Comparison of ENCODE assay signal across 11 mouse cellular contexts in the genomic region with DNA sequence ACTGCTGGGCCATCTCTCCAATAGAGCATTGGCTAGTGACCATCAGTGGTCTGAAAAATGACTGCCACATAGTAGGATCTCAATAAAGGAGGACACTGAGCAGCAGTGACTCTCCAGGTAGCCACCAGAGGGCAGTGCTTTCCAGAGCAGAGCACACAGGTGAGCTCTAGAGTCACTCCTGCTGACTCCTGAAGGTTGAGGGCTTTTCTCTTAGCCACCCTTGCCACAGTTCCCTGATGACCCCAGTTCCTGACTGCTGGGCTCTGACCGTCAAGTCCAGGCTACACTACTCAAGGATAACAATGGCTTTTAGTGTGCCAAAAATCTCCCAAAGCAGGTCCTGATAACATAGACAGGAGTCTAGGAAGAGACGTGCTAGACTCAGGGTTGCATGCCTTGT. TPM values are rescaled to one million over a fixed set of nuclear protein-coding genes. Genes with fewer than 3 reads are reported as not detected.
DNase-seq lines count a peak whose midpoint lies in the region; ATAC-seq and TF ChIP-seq lines count a peak whose summit lies in the region.
"Had no signal": no experiment of that assay in that cellular context is flagged by ENCODE, and none has a peak within 500 bp of the region (broad histone marks: within the 10 kb centered on the region; RNA-seq: fewer than 3 reads in every experiment).

No protein-coding gene starts in this region.

- peak; percentile 67 for TF ChIP-seq CTCF in heart, adult 2 months (IDR thresholded peaks at IDR 0.05)
- peak; percentile 62 for TF ChIP-seq CTCF in lung, embryonic 14.5 days (IDR thresholded peaks at IDR 0.05; ENCODE audit: low read depth)
- TF ChIP-seq CTCF in thymus, adult 2 months (IDR thresholded peaks at IDR 0.05; ENCODE audit: borderline replicate concordance, control insufficient read depth, extremely low read depth, insufficient read depth, low read length, poor library complexity), result peak; percentile 67; the same call in 1 of the 2 replicates

- 43% methylated on average over 2 of the region's 2 CpGs for WGBS in heart, adult 2 months
- WGBS in heart, embryonic 12.5 days, result 36% methylated on average over 2 of the region's 2 CpGs
- WGBS in lung, embryonic 14.5 days, result 78% methylated on average over 2 of the region's 2 CpGs
- WGBS in thymus, adult 2 months, result 92% methylated on average over 2 of the region's 2 CpGs
- 84% methylated on average over 2 of the region's 2 CpGs for WGBS in hindbrain, embryonic 16.5 days

- TF ChIP-seq POLR2A in heart, adult 2 months (IDR thresholded peaks at IDR 0.05; ENCODE audit: insufficient read depth, low read depth, low read length), result no peak; the same call in 1 of the 2 replicates
- TF ChIP-seq POLR2A in thymus, adult 2 months (IDR thresholded peaks at IDR 0.05; ENCODE audit: control insufficient read depth, extremely low read depth, insufficient read depth, low read length, poor library complexity), result no peak

- TF ChIP-seq EP300 in heart, adult 2 months (IDR thresholded peaks at IDR 0.05; ENCODE audit: insufficient read depth, low read depth, low read length), result peak; percentile 68; the same call in 1 of the 2 replicates

- peaks cover 11% of the 10 kb centered on the region for H3K4me1 ChIP-seq in heart, adult 2 months (ENCODE audit: control insufficient read depth, insufficient read depth, low read length)
- H3K4me1 ChIP-seq in heart, embryonic 12.5 days (replicated peaks), result peaks cover 77% of the 10 kb centered on the region
- H3K4me1 ChIP-seq in lung, embryonic 14.5 days (ENCODE audit: insufficient read depth), result peaks cover 9% of the 10 kb centered on the region
- peaks cover 36% of the 10 kb centered on the region for H3K4me1 ChIP-seq in thymus, adult 2 months (replicated peaks; ENCODE audit: control insufficient read depth, insufficient read depth, low read length)
- peaks cover 4% of the 10 kb centered on the region for H3K4me1 ChIP-seq in hindbrain, embryonic 16.5 days (ENCODE audit: control insufficient read depth, insufficient read depth, low read depth, low read length)

- no peaks in the 10 kb centered on the region for H3K9me3 ChIP-seq in heart, embryonic 12.5 days (replicated peaks)
- no peaks in the 10 kb centered on the region for H3K9me3 ChIP-seq in lung, embryonic 14.5 days (ENCODE audit: low read depth, low read length)
- no peaks in the 10 kb centered on the region for H3K9me3 ChIP-seq in hindbrain, embryonic 16.5 days (ENCODE audit: control insufficient read depth, low read length)
- H3K9me3 ChIP-seq: forebrain, embryonic 12.5 days; heart, embryonic 13.5 days; midbrain, embryonic 13.5 days had no signal

- H3K79me2 ChIP-seq in heart, adult 2 months (replicated peaks; ENCODE audit: control insufficient read depth, insufficient read depth, low read length), result no peaks in the 10 kb centered on the region

- H3K4me3 ChIP-seq in heart, adult 2 months, result no peak overlapping the region
- H3K4me3 ChIP-seq in heart, embryonic 12.5 days, result no peak overlapping the region
- H3K4me3 ChIP-seq in lung, embryonic 14.5 days (ENCODE audit: low read depth, low read length), result no peak overlapping the region
- no peak overlapping the region for H3K4me3 ChIP-seq in thymus, adult 2 months (ENCODE audit: control insufficient read depth, insufficient read depth, low read length)
- H3K4me3 ChIP-seq in hindbrain, embryonic 16.5 days (ENCODE audit: low read length), result no peak overlapping the region
- H3K4me3 ChIP-seq: forebrain, embryonic 12.5 days; heart, embryonic 13.5 days; midbrain, embryonic 13.5 days had no signal

- no peak for DNase-seq in heart, adult 2 months
- DNase-seq in lung, embryonic 14.5 days, result no peak
- DNase-seq in lung, postnatal 25 days (ENCODE audit: low spot score), result no peak
- no peak for DNase-seq in thymus, adult 2 months
- DNase-seq in layer of hippocampus, postnatal 14 days (ENCODE audit: low spot score in 2 of 2), result no peak

- H3K27ac ChIP-seq in heart, adult 2 months, result peak overlapping the region; percentile 59; the same call in 1 of the 2 replicates
- H3K27ac ChIP-seq in heart, embryonic 12.5 days (ENCODE audit: poor library complexity, severe bottlenecking), result no peak overlapping the region
- H3K27ac ChIP-seq in lung, embryonic 14.5 days (ENCODE audit: low read depth), result no peak overlapping the region
- H3K27ac ChIP-seq in thymus, adult 2 months (ENCODE audit: control insufficient read depth, insufficient read depth, low read length), result no peak overlapping the region
- H3K27ac ChIP-seq in hindbrain, embryonic 16.5 days (ENCODE audit: low read depth, low read length), result no peak overlapping the region

- intact Hi-C loops in heart, adult 2 months (cut with DNase I), result loop anchor here (2.0 kb wide), 1 partner anchor 25 kb away; no protein-coding TSS in a partner anchor

- no peak overlapping the region for H3K4me2 ChIP-seq in heart, embryonic 12.5 days
- no peak overlapping the region for H3K4me2 ChIP-seq in lung, embryonic 14.5 days
- no peak overlapping the region for H3K4me2 ChIP-seq in hindbrain, embryonic 16.5 days (ENCODE audit: low read length)
- H3K4me2 ChIP-seq: forebrain, embryonic 12.5 days; midbrain, embryonic 13.5 days had no signal

- H3K36me3 ChIP-seq in heart, adult 2 months (ENCODE audit: control insufficient read depth, insufficient read depth, low read length), result peaks cover 13% of the 10 kb centered on the region
- peaks cover 38% of the 10 kb centered on the region for H3K36me3 ChIP-seq in heart, embryonic 12.5 days
- no peaks in the 10 kb centered on the region; the same call in 1 of the 2 replicates for H3K36me3 ChIP-seq in lung, embryonic 14.5 days (ENCODE audit: insufficient read depth)
- H3K36me3 ChIP-seq in thymus, adult 2 months (ENCODE audit: control insufficient read depth, insufficient read depth, low read length), result peaks cover 4% of the 10 kb centered on the region
- no peaks in the 10 kb centered on the region; the same call in 1 of the 2 replicates for H3K36me3 ChIP-seq in hindbrain, embryonic 16.5 days (ENCODE audit: control insufficient read depth, insufficient read depth, low read length)
- H3K36me3 ChIP-seq: forebrain, embryonic 12.5 days; midbrain, embryonic 13.5 days had no signal

- ATAC-seq in heart, embryonic 12.5 days (ENCODE audit: insufficient number of reproducible peaks, low FRiP score), result no peak
- no peak for ATAC-seq in lung, embryonic 14.5 days (ENCODE audit: insufficient read depth)
- peak; percentile 52 for ATAC-seq in activated CD4-positive, CD25-positive, alpha-beta regulatory T cell, adult 4 months
- ATAC-seq in hindbrain, embryonic 16.5 days, result no peak
- ATAC-seq: midbrain, embryonic 13.5 days had no signal

- no peak overlapping the region for H3K9ac ChIP-seq in heart, adult 2 months (ENCODE audit: low read depth, low read length)
- H3K9ac ChIP-seq in heart, embryonic 12.5 days, result no peak overlapping the region
- H3K9ac ChIP-seq in lung, embryonic 14.5 days, result no peak overlapping the region
- no peak overlapping the region for H3K9ac ChIP-seq in hindbrain, embryonic 16.5 days (ENCODE audit: low read depth, low read length)
- H3K9ac ChIP-seq: forebrain, embryonic 12.5 days; midbrain, embryonic 13.5 days had no signal

- H3K27me3 ChIP-seq in heart, adult 2 months (ENCODE audit: control insufficient read depth, insufficient read depth, low read length), result no peaks in the 10 kb centered on the region
- H3K27me3 ChIP-seq in heart, embryonic 12.5 days (replicated peaks), result no peaks in the 10 kb centered on the region; the same call in 1 of the 2 replicates
- no peaks in the 10 kb centered on the region for H3K27me3 ChIP-seq in lung, embryonic 14.5 days (ENCODE audit: insufficient read depth, low read length)
- no peaks in the 10 kb centered on the region for H3K27me3 ChIP-seq in thymus, adult 2 months (ENCODE audit: control insufficient read depth, insufficient read depth, low read length)
- no peaks in the 10 kb centered on the region; the same call in 1 of the 2 replicates for H3K27me3 ChIP-seq in hindbrain, embryonic 16.5 days (replicated peaks; ENCODE audit: control insufficient read depth, insufficient read depth, low read length)
- H3K27me3 ChIP-seq: heart, embryonic 13.5 days had no signal

RNA-seq across cellular contexts. Expression of a gene that starts 16.1 kb away (rescaled TPM):
- total RNA-seq in heart, adult 2 months (2021), result 10 to 100 TPM; 21.5 to 27.9 TPM
- 44.4 and 57.0 TPM in 2 replicates for polyA plus RNA-seq in heart, adult 2 months (2012; rRNA removed)
- polyA plus RNA-seq in heart, embryonic 12.5 days (2016; fragmentation: Nextera tagmentation; extraction: Ambion mirVana), result 22.0 and 22.9 TPM in 2 replicates
- polyA plus RNA-seq in lung, embryonic 14.5 days (2014; fragmentation: Nextera tagmentation; extraction: Ambion mirVana), result 14.3 and 17.5 TPM in 2 replicates
- not detected for polyA plus RNA-seq in activated CD4-positive, CD25-positive, alpha-beta regulatory T cell, adult 4 months (2017; shearing (Covaris generic))
- polyA plus RNA-seq in thymus, adult 2 months (2012; rRNA removed), result 276 and 278 TPM in 2 replicates
- total RNA-seq in layer of hippocampus, postnatal 14 days (2021), result 10 to 100 TPM; 39.3 to 40.1 TPM
- polyA plus RNA-seq in hindbrain, embryonic 16.5 days (2015; fragmentation: Nextera tagmentation; extraction: Ambion mirVana), result 17.8 and 18.4 TPM in 2 replicates

RNA-seq across cellular contexts. Expression of a gene that starts 20.5 kb away (rescaled TPM):
- 1 to 10 TPM; 1.1 to 1.2 TPM for total RNA-seq in heart, adult 2 months (2021)
- polyA plus RNA-seq in heart, adult 2 months (2012; rRNA removed), result 2.4 TPM in 2 replicates
- polyA plus RNA-seq in heart, embryonic 12.5 days (2016; fragmentation: Nextera tagmentation; extraction: Ambion mirVana), result 0.14 and 0.15 TPM in 2 replicates
- 0.20 TPM in 1 of 2 replicates, not detected in the other for polyA plus RNA-seq in lung, embryonic 14.5 days (2014; fragmentation: Nextera tagmentation; extraction: Ambion mirVana)
- under 1 TPM in 1 of 2 experiments, not detected in 1; 0.33 TPM for polyA plus RNA-seq in activated CD4-positive, CD25-positive, alpha-beta regulatory T cell, adult 4 months (2017; shearing (Covaris generic))
- 276 and 294 TPM in 2 replicates for polyA plus RNA-seq in thymus, adult 2 months (2012; rRNA removed)
- 1 to 10 TPM in 1 of 2 experiments, under 1 TPM in 1; 0.81 to 1.7 TPM for total RNA-seq in layer of hippocampus, postnatal 14 days (2021)
- polyA plus RNA-seq in hindbrain, embryonic 16.5 days (2015; fragmentation: Nextera tagmentation; extraction: Ambion mirVana), result 0.14 and 0.41 TPM in 2 replicates

RNA-seq across cellular contexts. Expression of a gene that starts 26.6 kb away (rescaled TPM):
- total RNA-seq in heart, adult 2 months (2021), result 10 to 100 TPM; 72.7 to 73.0 TPM
- polyA plus RNA-seq in heart, adult 2 months (2012; rRNA removed), result 82.8 and 85.3 TPM in 2 replicates
- 52.9 and 55.0 TPM in 2 replicates for polyA plus RNA-seq in heart, embryonic 12.5 days (2016; fragmentation: Nextera tagmentation; extraction: Ambion mirVana)
- polyA plus RNA-seq in lung, embryonic 14.5 days (2014; fragmentation: Nextera tagmentation; extraction: Ambion mirVana), result 25.3 and 32.7 TPM in 2 replicates
- 10 to 100 TPM; 23.6 to 29.0 TPM for polyA plus RNA-seq in activated CD4-positive, CD25-positive, alpha-beta regulatory T cell, adult 4 months (2017; shearing (Covaris generic))
- 62.1 and 62.8 TPM in 2 replicates for polyA plus RNA-seq in thymus, adult 2 months (2012; rRNA removed)
- total RNA-seq in layer of hippocampus, postnatal 14 days (2021), result 100 to 1,000 TPM; 131 to 147 TPM
- 118 and 122 TPM in 2 replicates for polyA plus RNA-seq in hindbrain, embryonic 16.5 days (2015; fragmentation: Nextera tagmentation; extraction: Ambion mirVana)

RNA-seq across cellular contexts. Expression of a gene that starts 46.1 kb away (rescaled TPM):
- 10 to 100 TPM; 12.7 to 14.2 TPM for total RNA-seq in heart, adult 2 months (2021)
- polyA plus RNA-seq in heart, adult 2 months (2012; rRNA removed), result 4.4 and 7.4 TPM in 2 replicates
- 21.5 and 23.7 TPM in 2 replicates for polyA plus RNA-seq in heart, embryonic 12.5 days (2016; fragmentation: Nextera tagmentation; extraction: Ambion mirVana)
- 37.8 and 40.7 TPM in 2 replicates for polyA plus RNA-seq in lung, embryonic 14.5 days (2014; fragmentation: Nextera tagmentation; extraction: Ambion mirVana)
- 10 to 100 TPM; 23.4 to 30.7 TPM for polyA plus RNA-seq in activated CD4-positive, CD25-positive, alpha-beta regulatory T cell, adult 4 months (2017; shearing (Covaris generic))
- 5.6 and 6.0 TPM in 2 replicates for polyA plus RNA-seq in thymus, adult 2 months (2012; rRNA removed)
- total RNA-seq in layer of hippocampus, postnatal 14 days (2021), result 10 to 100 TPM; 25.3 to 26.4 TPM
- polyA plus RNA-seq in hindbrain, embryonic 16.5 days (2015; fragmentation: Nextera tagmentation; extraction: Ambion mirVana), result 32.8 and 33.8 TPM in 2 replicates

Comparison
In these comparisons a context has a peak if more than half of its experiments do, and no peak if none do; other contexts are left out.
1. RNA of a gene that starts 20.5 kb away (polyA plus RNA-seq): 276 to 294 TPM in thymus, adult 2 months; 2.4 TPM in heart, adult 2 months, 0.33 TPM in activated CD4-positive, CD25-positive, alpha-beta regulatory T cell, adult 4 months, 0.14 to 0.15 TPM in heart, embryonic 12.5 days, 0.14 to 0.41 TPM in hindbrain, embryonic 16.5 days and 0.20 TPM in lung, embryonic 14.5 days; every median in the first group is over 10 times any median in the second.
2. Peak in every context shown above with its lines, with median percentiles within 50 percentile points of each other: CTCF ChIP-seq.